Mouse (Mus musculus) cortical plate, adult 2 months (tissue): ENCODE measurements around the gene Olfr776. TPM values are rescaled to one million over a fixed set of nuclear protein-coding genes. Genes with fewer than 3 reads are reported as not detected.
"Not testable (repeated sequence)": the region's sequence is repeated elsewhere in the genome, so short reads cannot be mapped to it uniquely, and the experiment has no call there.

ENCODE experiments used
- H3K27ac ChIP-seq: fragments of 200-500 bp; 2 replicates; pipeline ENCODE4 v1.5.1; 2012; ENCODE audit warnings: low read length, control low read depth, inconsistent platforms; ENCODE audit not compliant: insufficient read depth
- H3K4me1 ChIP-seq: fragments of 200-500 bp; 2 replicates; pipeline ENCODE4 v1.6.1; 2011; ENCODE audit warnings: low read length; ENCODE audit not compliant: control insufficient read depth, insufficient read depth
- H3K4me3 ChIP-seq: fragments of 200-500 bp; 2 replicates; pipeline ENCODE4 v1.5.1; 2011; ENCODE audit warnings: mild to moderate bottlenecking, low read length, control low read depth; ENCODE audit not compliant: insufficient read depth
- CTCF ChIP-seq: fragments of 200-500 bp; IDR thresholded peaks from 2 replicates; pipeline ENCODE4 v1.5.1; 2011; ENCODE audit warnings: mild to moderate bottlenecking, control low read depth, low read length; ENCODE audit not compliant: insufficient read depth; ENCODE audit errors: extremely low read depth
- POLR2A ChIP-seq: fragments of 200-500 bp; IDR thresholded peaks from 2 replicates; pipeline ENCODE4 v1.6.1; 2011; ENCODE audit warnings: mild to moderate bottlenecking, low read length, control low read depth; ENCODE audit not compliant: insufficient read depth; ENCODE audit errors: extremely low read depth
- polyA plus RNA-seq: library from polyadenylated mRNA; depleted of rRNA; stranded (reverse); fragments of >200 nt; gene quantifications from 2 replicates; pipeline ENCODE4 v1.2.3, GENCODE M21; 2012; rRNA removed

Olfr776 gene
- not detected in 2 replicates for polyA plus RNA-seq

GRCm38 (mm10) chr10:129258827-129259226 is at the start of gene Olfr776:
Gene Olfr776, plus strand, starts transcription at chr10:129259127.
- TF ChIP-seq CTCF (no peak), POLR2A (no peak)
- H3K4me1 ChIP-seq, result no peaks in the 10 kb centered on the region
- no peak within 1 kb of the TSS for H3K27ac ChIP-seq
- no peak within 1 kb of the TSS for H3K4me3 ChIP-seq

- Histone ChIP-seq H3K4me1 (no peaks in the 10 kb centered on the region), H3K27ac (no peak overlapping the region), H3K4me3 (no peak overlapping the region)
- TF ChIP-seq CTCF (no peak), POLR2A (no peak)
Measured at GRCm38 (mm10) chr10:129230737-129231136, 28.2 kb upstream of the Olfr776 start.

GRCm38 (mm10) chr10:129235904-129236303 is 23.0 kb upstream of the Olfr776 start, which contains the start of gene Olfr774:
Gene Olfr774, plus strand, starts transcription at chr10:129236204.
- no peaks in the 10 kb centered on the region for H3K4me1 ChIP-seq
- no peak within 1 kb of the TSS for H3K4me3 ChIP-seq
- TF ChIP-seq POLR2A, result no peak
- TF ChIP-seq CTCF, result no peak
- H3K27ac ChIP-seq, result no peak within 1 kb of the TSS

GRCm38 (mm10) chr10:129248112-129248511 is 10.8 kb upstream of the Olfr776 start, which contains the start of gene Olfr775:
Gene Olfr775, plus strand, starts transcription at chr10:129248412.
- H3K4me1 ChIP-seq, result no peaks in the 10 kb centered on the region
- H3K27ac ChIP-seq, result no peak within 1 kb of the TSS
- H3K4me3 ChIP-seq, result no peak within 1 kb of the TSS
- TF ChIP-seq CTCF (no peak), POLR2A (no peak)

- no peaks in the 10 kb centered on the region for H3K4me1 ChIP-seq
- H3K27ac ChIP-seq, result no peak within 1 kb of the TSS
- no peak within 1 kb of the TSS for H3K4me3 ChIP-seq
- TF ChIP-seq CTCF (no peak), POLR2A (no peak)
Measured at GRCm38 (mm10) chr10:129271081-129271535, 12.2 kb downstream of the Olfr776 start, which contains the start of gene Olfr777. Gene Olfr777, minus strand, starts transcription at chr10:129271485.

DNA sequence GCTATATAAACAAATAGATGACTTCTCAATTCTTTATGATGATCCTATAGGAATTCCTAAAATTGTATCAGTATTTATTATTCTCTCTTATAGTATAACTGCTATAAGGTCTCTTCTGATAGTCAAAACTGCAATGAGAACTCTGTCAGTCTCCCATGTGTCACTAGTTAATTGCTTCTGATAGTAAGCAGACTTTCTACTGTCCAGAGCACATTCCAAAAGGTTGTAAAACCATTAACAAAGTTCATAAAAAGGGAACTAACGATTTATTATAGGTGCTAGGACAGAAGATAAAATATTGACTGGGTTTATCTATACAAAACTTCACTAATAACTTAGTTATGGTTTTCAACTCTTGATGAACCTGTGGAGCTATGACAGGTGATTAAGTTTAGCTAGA is 54.0 kb downstream of the Olfr776 start:
- not testable (repeated sequence) for H3K4me3 ChIP-seq, H3K4me1 ChIP-seq, H3K27ac ChIP-seq

DNA sequence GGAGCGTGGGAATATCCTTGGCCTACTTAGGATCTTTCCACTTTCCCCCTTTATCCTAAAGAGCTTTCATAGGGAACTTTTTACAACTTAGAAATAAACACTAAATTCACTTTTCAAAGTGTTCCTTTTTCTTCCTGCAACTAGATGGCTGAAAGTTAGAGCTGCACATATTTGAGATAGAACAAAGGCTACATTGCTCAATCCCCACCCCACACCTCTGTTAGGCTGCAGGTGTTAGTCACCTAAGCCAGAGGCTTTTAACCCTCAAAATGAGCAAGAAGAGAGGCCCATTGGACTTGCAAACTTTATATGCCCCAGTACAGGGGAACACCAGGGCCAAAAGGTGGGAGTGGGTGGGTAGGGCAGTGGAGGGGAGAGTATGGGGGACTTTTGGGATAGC is 54.6 kb downstream of the Olfr776 start:
- H3K27ac ChIP-seq, H3K4me3 ChIP-seq, H3K4me1 ChIP-seq: not testable (repeated sequence)

Other genes with a start within 250 kb of the Olfr776 start
- not detected in 2 replicates for gene Olfr763, start 248.3 kb upstream of the Olfr776 start, polyA plus RNA-seq
- gene Olfr764-ps1, start 219.2 kb upstream of the Olfr776 start, polyA plus RNA-seq, result not detected in 2 replicates
- gene Olfr765, start 209.1 kb upstream of the Olfr776 start, polyA plus RNA-seq, result not detected in 2 replicates
- not detected in 2 replicates for gene Olfr766-ps1, start 190.2 kb upstream of the Olfr776 start, polyA plus RNA-seq
- not detected in 2 replicates for gene Olfr767, start 176.2 kb upstream of the Olfr776 start, polyA plus RNA-seq
- gene Olfr768, start 159.8 kb upstream of the Olfr776 start, polyA plus RNA-seq, result not detected in 2 replicates
- gene Olfr769, start 141.3 kb upstream of the Olfr776 start, polyA plus RNA-seq, result not detected in 2 replicates
- not detected in 2 replicates for gene Olfr770, start 120.1 kb upstream of the Olfr776 start, polyA plus RNA-seq
- gene Olfr771, start 94.4 kb upstream of the Olfr776 start, polyA plus RNA-seq, result not detected in 2 replicates
- not detected in 2 replicates for gene Olfr772, start 81.2 kb upstream of the Olfr776 start, polyA plus RNA-seq
- gene Olfr773, start 71.7 kb upstream of the Olfr776 start, polyA plus RNA-seq, result not detected in 2 replicates
- not detected in 2 replicates for gene Olfr774, start 22.9 kb upstream of the Olfr776 start, polyA plus RNA-seq
- gene Olfr775, start 10.7 kb upstream of the Olfr776 start, polyA plus RNA-seq, result not detected in 2 replicates
- gene Olfr777, start 12.4 kb downstream of the Olfr776 start, polyA plus RNA-seq, result not detected in 2 replicates
- not detected in 2 replicates for gene Olfr780, start 59.0 kb downstream of the Olfr776 start, polyA plus RNA-seq
- not detected in 2 replicates for gene Olfr781, start 69.7 kb downstream of the Olfr776 start, polyA plus RNA-seq
- gene Olfr782, start 89.7 kb downstream of the Olfr776 start, polyA plus RNA-seq, result not detected in 2 replicates
- 0.21 and 0.31 TPM in 2 replicates for gene Olfr784, start 125.0 kb downstream of the Olfr776 start, polyA plus RNA-seq
- gene Olfr785, start 146.3 kb downstream of the Olfr776 start, polyA plus RNA-seq, result not detected in 2 replicates
- gene Olfr786, start 168.2 kb downstream of the Olfr776 start, polyA plus RNA-seq, result not detected in 2 replicates
- gene Olfr787, start 202.7 kb downstream of the Olfr776 start, polyA plus RNA-seq, result not detected in 2 replicates
- not detected in 2 replicates for gene Olfr788, start 211.9 kb downstream of the Olfr776 start, polyA plus RNA-seq
- not detected in 2 replicates for gene Olfr789, start 225.6 kb downstream of the Olfr776 start, polyA plus RNA-seq
- gene Olfr790, start 239.4 kb downstream of the Olfr776 start, polyA plus RNA-seq, result not detected in 2 replicates